Mouse (Mus musculus) urinary bladder, postnatal 0 days (tissue): Measurements from ENCODE around the gene Traf1. TPM values are rescaled to one million over a fixed set of nuclear protein-coding genes. Genes with fewer than 3 reads are reported as not detected.

Experiments used
- polyA plus RNA-seq: library from polyadenylated mRNA; unstranded; fragments of >200 nt; fragmentation: Nextera tagmentation; extraction: Ambion mirVana; gene quantifications from 2 replicates; pipeline ENCODE4 v1.2.1, GENCODE M21; 2015

Gene Traf1
- polyA plus RNA-seq = 0.76 and 1.2 TPM in 2 replicates

GRCm38 (mm10) chr2:34961481-34962036 is at the start of gene Traf1:
Gene Traf1, minus strand, starts transcription at chr2:34961772.

GRCm38 (mm10) chr2:34913218-34914068 is 48.1 kb downstream of the Traf1 start, which contains the start of gene Phf19:
Gene Phf19, minus strand, starts transcription at chr2:34914026.

Other genes with a start within 250 kb of the Traf1 start
- gene Gapvd1, start 206.5 kb downstream of the Traf1 start, polyA plus RNA-seq = 43.5 and 52.2 TPM in 2 replicates
- gene Hspa5, start 189.8 kb downstream of the Traf1 start, polyA plus RNA-seq = 360 and 429 TPM in 2 replicates
- 22.1 and 22.5 TPM in 2 replicates for gene Rabepk, start 161.9 kb downstream of the Traf1 start, polyA plus RNA-seq
- gene Fbxw2, start 135.5 kb downstream of the Traf1 start, polyA plus RNA-seq = 70.7 and 73.7 TPM in 2 replicates
- not detected in 2 replicates for gene Gm34653, start 128.8 kb downstream of the Traf1 start, polyA plus RNA-seq
- gene Cutal, start 87.4 kb downstream of the Traf1 start, polyA plus RNA-seq = 0.33 and 0.70 TPM in 2 replicates
- gene Psmd5, start 86.8 kb downstream of the Traf1 start, polyA plus RNA-seq = 53.1 and 53.3 TPM in 2 replicates
- 2.3 and 4.1 TPM in 2 replicates for gene Phf19, start 47.7 kb downstream of the Traf1 start, polyA plus RNA-seq
- gene Hc, start 99.7 kb upstream of the Traf1 start, polyA plus RNA-seq = 0.17 and 0.26 TPM in 2 replicates
- gene AI182371, start 139.8 kb upstream of the Traf1 start, polyA plus RNA-seq = 0.15 and 0.22 TPM in 2 replicates
- 7.0 and 7.7 TPM in 2 replicates for gene Cntrl, start 147.7 kb upstream of the Traf1 start, polyA plus RNA-seq
- gene Rab14, start 239.3 kb upstream of the Traf1 start, polyA plus RNA-seq = 275 and 317 TPM in 2 replicates